Mouse (Mus musculus) embryo, embryonic 11 days (tissue): ENCODE results near the gene Atcay.
"Not testable (repeated sequence)": the region's sequence is repeated elsewhere in the genome, so short reads cannot be mapped to it uniquely, and the experiment has no call there.

Experiments
- DNase-seq: peaks from one replicate; pipeline ENCODE4 v3.0.0-alpha.2; 2015

Atcay gene

DNA sequence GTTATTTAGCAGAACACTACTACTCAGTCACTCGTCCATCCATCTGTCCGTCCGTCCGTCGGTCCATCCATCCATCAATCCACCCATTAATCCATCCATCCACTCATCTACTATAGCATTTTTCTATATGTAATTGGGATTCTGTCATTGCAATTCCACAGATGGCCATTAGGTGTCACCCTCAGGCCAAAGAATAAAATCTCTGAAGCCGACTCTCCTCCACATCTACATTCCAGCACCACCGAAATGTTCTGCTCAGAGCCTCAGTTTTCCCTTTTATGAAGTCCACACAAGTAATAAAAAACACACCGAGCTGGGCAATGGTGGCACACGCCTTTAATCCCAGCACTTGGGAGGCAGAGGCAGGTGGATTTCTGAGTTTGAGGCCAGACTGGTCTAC is 32.4 kb downstream of the Atcay start:
- peak; percentile 79 for DNase-seq

DNA sequence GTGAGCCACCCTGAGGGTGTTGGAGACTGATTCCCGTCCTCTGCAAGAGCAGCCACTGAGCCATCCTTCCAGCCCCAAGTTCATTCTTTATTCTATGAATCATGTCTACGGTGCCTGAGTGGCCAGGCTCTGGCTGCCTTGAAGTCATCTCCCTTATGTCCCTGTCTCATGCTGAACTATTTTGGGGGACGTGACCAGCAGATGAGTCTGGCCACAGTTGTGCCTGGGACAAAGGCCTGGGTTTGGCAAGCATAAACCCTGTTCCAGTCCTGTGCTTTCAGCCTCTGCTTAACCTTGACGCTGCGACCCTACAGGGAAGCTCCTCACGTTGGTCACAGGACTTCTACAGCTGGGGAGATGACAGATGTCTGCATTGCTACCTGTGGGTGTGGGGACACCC is 33.3 kb downstream of the Atcay start:
- DNase-seq = no peak

DNA sequence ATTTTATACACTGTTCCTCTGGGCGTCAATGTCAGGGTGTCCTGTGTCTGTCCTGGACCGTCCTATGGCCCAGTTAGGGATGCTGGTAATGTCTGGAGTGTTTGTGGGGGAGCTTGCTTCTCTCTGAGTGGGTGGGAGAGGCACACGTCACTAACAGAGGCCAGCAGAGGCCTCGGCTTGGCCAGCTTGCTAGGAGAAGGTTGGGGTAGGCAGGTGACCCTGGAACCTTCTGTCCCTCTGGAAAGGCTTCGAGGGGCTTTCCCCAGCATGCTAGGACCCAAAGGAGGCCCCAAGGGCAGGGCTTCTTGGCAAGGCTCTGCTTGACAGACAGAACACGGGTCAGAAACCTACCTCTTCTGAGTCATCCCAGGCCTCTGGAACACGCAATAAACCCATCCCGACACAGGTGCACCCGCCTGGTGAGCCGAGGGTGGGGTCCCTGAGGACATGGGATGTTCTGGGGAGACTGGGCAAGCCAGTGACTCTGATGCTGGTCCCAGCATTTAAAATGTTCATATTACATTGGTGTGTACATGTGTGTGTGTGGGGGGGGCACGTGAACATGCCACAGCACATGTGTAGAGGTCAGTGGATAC is 34.1 kb downstream of the Atcay start:
- DNase-seq = no peak

DNA sequence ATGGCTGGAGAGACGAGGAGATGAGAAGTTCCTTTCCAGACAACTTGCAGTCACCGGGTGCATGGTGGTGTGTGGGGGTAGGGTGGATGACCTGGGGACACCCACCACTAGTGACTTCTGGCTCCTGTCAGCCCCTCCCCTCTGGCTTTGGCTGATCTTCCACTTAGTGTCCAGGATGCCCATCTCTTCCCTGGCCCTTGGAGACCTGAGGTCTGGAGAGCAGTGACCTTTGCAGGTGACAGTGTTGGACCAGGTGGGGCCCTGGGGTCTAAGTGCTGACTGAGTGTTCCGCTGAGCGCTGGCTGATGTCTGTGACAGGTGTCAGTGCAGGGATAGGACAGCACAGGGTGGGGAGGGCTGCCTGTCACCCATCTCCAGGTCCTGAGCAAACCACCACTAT is 35.3 kb downstream of the Atcay start:
- DNase-seq = no peak

DNA sequence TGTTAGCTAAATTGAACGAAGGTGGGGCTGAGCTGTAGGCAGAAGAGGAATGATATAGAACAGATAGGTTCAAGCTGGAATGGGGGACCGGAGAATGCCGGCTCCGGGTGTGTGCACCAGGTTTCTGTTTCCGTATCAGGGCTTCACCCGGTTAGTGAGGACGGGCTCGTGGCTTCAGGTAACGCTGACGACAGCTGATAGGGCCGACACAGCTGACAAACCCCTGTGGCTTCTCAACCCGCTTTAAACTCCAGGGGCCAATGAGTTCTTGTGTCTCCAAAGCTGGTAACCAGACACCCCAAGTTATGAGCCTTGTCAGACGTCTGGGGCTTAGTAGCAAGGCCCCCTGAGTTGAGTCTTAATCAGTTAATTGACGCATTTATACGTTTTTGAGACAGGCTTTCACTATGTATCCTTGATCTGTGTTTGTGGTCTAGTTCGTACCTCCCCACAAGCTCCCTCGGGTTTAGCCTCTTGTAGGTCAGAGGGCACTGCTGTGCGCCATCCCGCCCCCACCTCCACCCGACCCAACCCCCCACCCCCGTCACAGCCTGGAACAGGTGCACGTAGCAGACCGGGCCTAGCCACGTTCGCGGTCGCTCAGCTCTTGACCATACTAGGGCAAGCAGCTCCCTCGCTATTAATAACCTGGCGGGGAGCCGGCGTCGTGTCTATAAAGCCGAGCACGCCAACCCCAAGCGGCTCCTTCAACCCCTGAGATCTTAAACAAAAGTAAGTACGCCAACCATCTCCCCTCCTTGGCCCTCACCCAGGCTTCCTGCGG is 36.5 kb downstream of the Atcay start:
- no peak for DNase-seq

DNA sequence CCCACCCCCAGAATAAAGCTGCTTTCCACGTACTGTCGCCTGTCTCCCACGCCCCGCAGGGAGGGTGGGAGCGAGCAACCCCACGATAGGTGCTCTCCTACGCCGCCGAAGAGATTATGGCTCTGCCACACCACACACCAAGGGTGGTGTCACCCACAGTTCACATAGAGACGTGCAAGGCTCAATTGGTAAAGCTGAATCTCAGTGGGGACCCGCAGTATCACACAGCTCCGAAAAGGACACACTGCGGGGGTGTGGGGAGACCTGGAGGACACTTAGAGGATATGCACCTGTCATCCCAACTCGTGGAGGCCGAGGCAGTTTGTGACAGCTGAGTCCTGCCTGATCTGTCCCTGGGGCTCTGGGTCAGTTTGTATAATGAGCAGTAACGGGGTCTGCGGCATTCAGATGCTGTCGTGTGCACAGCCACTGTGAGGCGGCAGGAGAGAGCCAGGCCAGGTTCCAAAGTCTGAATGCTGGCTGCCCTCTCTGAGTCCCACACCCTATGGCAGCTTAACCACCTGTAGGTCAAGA is 37.6 kb downstream of the Atcay start:
- DNase-seq = peak; percentile 49

DNA sequence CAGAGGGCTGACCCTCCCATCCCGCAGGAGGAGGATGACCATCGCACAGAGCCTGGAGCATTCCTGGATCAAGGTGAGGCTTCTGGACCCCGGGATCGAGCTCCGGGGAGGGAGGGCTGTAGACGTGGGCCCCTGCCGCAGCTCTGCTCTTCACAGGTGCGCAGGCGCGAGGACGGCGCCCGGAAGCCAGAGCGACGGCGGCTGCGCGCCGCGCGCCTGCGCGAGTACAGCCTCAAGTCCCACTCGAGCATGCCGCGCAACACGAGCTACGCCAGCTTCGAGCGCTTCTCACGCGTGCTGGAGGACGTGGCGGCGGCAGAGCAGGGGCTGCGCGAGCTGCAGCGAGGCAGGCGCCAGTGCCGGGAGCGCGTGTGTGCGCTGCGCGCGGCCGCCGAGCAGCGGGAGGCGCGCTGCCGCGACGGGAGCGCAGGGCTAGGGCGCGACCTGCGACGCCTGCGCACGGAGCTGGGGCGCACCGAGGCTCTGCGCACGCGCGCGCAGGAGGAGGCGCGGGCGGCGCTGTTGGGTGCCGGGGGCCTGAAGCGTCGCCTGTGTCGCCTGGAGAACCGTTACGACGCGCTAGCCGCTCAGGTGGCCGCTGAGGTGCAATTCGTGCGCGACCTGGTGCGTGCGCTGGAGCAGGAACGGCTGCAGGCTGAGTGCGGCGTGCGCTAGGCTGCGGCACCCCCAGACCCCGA is 38.2 kb downstream of the Atcay start:
- DNase-seq = peak; percentile 90

DNA sequence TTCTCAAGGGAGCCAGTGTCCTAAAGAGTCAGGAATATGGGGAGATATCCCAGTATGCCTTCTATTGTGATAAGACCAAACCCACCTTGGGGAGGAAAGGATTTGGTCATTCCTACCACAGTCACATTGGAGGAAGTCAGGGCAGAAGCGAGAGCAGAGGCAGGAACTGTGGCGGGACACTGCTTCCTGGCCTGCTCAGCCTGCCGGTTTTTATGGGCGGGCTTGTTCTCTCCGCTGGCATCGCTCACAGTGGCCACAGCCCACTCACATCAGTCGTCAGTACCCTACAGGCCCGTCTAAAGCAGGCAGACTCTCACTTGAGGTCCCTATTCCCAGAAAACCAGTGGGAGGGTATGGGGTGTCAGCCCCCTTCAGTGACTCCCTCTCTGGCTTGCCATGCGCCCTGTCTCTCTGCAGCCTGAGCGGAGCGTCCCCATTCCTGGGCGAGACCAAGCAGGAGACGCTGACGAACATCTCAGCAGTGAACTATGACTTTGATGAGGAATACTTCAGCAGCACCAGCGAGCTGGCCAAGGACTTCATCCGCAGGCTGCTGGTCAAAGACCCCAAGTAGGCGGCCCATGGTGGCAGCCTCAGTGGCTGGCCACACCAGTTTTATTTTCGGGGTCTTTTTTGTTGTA is 39.2 kb downstream of the Atcay start:
- no peak for DNase-seq

DNA sequence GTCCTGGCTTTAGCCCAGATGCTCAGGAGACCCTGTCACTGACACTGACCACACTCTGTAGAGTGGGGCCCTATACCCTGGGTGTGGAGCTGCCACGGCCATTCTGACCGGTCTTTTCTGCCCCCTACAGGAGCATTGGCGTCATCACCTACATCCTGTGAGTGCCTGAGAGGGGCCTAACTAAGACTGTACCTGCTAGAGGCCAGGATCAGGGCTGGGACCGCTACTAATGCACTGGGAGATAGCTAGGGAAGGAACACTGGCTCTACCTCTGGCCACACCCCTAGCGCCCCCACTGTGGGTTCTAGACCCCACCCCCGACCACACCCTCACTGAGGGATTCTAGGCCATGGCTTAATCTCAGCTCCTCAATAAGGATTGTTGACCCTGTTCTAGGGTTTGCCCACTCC is 39.7 kb downstream of the Atcay start:
- DNase-seq = no peak

DNA sequence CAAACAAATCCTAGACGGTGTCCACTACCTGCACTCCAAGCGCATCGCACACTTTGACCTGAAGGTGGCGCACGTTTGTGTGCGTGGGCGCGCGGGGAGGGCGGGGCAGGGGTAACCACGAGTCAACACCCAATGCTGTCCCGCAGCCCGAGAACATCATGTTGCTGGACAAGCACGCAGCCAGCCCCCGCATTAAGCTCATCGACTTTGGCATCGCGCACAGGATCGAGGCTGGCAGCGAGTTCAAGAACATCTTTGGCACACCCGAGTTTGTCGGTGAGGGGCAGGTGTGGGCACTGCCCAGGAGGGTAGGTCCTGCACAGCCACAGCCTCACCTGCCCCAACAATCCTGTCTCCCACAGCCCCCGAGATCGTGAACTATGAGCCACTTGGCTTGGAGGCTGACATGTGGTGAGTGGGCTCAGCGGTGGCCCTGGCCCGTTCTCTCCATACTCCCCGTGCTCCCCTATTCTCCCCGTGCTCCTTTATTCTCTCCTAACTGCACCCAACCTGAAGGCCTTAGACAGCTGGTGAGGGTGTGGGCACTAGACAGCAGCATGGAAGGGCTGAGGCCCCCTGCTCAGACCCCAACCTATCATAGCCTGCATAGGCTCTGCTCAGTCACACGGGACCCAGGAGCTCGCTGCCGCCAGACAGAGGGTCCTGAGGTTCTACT is 40.3 kb downstream of the Atcay start:
- no peak for DNase-seq

DNA sequence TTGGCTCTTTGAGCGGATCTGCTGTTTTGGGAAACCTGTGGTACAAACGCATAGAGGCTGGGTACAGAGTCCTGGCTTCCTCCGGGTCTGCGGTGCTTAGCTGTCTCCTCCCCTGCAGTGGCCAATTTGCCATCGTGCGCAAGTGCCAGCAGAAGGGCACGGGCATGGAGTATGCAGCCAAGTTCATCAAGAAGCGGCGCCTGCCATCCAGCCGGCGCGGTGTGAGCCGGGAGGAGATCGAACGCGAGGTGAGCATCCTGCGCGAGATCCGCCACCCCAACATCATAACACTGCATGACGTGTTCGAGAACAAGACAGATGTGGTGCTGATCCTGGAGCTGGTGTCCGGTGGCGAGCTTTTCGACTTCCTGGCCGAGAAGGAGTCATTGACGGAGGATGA is 40.8 kb downstream of the Atcay start:
- no peak for DNase-seq

DNA sequence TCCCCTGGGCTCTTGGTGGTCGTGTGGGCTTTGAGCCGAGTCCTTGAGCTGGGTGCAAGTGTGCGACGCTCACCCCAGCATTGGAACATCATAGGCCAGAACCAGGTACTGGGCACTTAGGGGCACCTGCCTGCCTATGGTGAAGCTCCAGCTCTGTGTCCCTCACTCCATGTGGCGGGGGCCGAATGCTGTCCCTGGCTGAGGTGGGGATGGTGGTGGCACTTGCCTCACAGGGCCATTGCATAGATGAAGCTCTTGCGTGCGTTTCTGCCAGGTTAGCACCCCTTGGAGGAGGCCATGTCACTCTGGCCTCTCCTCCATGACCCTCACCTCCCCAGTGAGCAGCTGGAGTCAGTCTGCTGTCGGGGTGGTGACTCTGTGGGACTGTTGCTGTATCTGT is 43.5 kb downstream of the Atcay start:
- DNase-seq = no peak

DNA sequence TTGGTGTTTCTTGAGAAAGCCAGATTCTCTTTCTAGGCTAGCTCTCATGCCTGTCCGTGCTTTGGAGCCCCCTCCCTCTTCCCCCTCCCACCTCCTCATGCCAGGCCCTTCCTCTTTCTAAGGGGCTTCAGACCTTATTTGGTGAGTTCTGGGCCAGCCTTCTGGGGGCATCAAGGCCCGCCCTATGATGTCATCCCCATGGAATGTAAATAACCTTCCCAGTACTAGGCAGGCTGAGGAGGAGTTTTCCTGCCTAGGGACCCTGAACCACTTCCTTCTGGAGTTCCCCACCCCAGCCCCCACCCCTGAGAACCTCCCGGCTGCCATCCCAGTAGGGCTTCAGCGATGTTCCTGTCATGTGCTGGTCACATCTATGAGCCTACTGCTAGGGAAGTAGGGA is 45.9 kb downstream of the Atcay start:
- DNase-seq = no peak

DNA sequence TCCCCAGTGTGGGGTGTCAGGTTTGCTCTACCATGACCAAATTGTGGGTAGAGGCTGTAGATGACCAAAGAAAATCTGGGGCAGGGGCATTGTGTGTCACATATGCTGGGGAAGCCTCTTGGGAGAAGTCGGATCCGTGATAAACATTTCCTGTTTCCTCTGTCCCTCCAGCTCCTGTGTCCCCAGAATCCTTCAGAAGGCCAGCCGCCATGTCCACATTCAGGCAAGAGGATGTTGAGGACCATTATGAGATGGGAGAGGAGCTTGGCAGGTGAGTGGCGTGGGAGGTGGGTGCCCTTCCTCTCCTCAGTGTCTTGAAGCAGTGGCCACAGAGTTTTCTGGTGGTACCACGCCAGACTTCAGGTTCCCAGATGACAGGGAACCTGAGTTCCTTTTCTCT is 46.8 kb downstream of the Atcay start, which contains the start of gene 4930442H23Rik:
4930442H23Rik (minus strand) TSS at position 45 of the 400 bp plus-strand sequence.
- DNase-seq = no peak

DNA sequence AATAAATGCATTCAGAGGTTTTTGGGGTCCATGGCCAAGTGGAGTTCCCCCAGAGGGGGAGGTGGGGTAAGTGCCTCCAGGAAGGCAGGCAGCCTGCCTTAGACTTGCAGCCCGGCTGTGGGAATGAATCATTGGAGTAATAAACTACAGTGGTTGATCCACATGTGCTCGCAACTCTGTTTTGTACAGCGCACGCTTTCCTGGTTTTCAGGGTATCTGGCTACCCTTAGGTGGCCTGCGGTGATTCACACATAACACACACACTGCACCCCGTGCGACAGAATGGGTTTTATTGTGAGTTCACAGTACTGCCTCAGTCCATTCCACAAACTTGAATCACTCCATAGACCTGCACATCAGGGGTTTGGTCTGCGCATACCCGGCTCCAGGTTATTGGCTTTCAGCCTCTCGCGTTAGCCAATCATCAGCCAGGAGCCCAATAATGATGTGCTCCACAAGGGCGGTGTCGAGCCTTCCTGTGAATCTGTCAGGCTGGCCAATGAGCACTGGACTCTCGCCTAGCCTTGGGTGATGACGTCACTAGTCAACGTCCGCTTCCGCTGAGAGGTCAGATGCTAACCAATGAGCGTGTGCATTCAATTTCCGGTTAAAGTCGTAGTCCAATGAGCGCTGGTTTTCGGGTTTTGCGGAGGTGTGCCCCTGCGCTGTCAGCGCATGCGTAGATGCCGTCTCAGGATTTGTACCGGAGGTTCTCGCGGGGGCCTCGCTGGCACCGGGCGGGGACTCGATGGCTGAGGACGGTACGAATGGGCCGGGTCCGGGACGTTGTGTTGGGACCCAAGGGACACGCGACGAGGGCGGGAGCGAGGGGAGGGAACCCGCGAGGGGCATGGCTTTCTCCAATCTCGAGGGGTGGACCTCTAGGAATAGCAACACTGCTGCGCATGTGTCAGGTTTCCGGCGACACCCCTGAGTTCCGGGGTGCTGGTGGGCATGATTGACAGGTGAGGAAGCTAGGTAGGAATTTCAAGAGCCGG is 48.0 kb downstream of the Atcay start, which contains the start of gene Dapk3:
Dapk3 (plus strand) TSS at position 670 of the 998 bp plus-strand sequence.
- DNase-seq = peak; percentile 100

DNA sequence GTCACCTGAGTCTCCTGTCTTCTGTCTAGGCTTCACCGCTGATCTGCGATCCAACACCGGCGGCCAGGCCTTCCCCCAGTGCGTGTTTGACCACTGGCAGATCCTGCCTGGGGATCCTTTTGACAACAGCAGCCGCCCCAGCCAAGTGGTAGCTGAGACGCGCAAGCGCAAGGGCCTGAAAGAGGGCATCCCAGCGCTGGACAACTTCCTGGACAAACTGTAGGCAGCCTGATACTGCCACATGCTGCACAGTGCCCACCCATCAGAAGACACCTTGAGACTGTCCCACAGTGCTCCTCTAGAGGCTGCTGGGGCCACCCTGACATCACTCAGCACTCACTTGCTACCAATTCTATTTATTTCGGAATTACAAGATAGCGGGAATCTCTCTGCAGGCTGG is 48.8 kb downstream of the Atcay start:
- not testable (repeated sequence) for DNase-seq

DNA sequence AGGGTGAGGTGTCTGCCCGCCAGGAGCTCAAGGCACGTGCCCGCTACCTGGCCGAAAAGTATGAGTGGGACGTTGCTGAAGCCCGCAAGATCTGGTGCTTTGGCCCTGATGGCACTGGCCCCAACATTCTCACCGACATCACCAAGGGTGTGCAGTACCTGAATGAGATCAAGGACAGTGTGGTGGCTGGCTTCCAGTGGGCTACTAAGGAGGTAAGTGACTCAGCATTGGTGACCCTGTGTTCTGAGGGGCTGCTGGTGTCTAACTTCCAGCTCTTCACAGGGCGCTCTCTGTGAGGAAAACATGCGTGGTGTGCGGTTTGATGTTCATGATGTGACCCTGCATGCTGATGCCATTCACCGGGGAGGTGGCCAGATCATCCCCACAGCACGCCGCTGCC is 49.7 kb downstream of the Atcay start:
- DNase-seq = no peak

DNA sequence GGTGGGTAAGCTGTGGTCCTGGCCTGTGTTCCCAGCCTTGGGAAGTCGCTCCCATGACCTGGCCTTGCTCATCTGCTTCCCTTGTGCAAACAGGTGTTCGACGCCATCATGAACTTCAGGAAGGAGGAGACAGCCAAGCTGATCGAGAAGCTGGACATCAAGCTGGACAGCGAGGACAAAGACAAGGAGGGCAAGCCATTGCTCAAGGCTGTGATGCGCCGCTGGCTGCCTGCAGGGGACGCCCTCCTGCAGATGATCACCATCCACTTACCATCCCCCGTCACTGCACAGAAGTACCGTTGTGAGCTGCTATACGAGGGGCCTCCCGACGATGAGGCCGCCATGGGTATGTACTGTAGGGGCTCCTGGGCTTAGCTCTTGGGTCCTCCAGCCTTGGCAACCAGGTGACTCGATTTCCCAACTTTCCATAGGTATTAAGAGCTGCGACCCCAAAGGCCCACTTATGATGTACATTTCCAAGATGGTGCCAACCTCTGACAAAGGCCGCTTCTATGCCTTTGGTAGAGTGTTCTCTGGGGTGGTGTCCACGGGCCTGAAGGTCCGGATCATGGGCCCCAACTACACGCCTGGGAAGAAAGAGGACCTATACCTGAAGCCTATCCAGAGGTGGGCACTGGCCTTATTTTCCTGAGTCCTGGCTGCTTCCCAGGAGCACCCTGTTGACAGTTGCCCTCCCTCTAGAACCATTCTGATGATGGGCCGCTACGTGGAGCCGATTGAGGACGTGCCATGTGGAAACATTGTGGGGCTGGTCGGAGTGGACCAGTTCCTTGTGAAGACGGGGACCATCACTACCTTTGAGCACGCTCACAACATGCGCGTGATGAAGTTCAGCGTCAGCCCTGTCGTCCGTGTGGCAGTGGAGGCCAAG is 50.9 kb downstream of the Atcay start:
- DNase-seq = no peak

DNA sequence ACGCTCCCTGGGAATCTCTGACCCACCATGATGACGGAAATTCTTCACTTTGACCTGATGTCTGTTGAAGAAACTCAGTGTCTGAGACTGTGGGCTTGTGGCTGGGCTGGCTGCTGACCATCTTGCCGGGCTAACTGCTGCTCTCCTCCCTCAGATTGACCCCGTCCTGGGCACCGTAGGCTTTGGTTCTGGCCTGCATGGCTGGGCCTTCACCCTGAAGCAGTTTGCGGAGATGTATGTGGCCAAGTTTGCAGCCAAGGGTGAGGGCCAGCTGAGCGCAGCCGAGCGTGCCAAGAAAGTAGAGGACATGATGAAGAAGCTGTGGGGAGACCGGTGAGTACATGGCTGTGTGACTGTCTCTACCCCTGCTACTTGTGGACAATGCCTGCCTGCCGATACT is 51.7 kb downstream of the Atcay start:
- DNase-seq = no peak
